Mouse (Mus musculus) liver, embryonic 14.5 days (tissue): Measurements from ENCODE around the gene H2-Eb1.

Experiments used
- CTCF ChIP-seq: IDR thresholded peaks from 2 replicates; pipeline ENCODE4 v1.5.1; 2016; ENCODE audit warnings: antibody characterized with exemption, low read depth, control low read depth
- EP300 ChIP-seq: IDR thresholded peaks from 2 replicates; pipeline ENCODE4 v1.6.1; 2016; ENCODE audit warnings: antibody characterized with exemption, low read depth

- no peak for TF ChIP-seq CTCF
- no peak for TF ChIP-seq EP300
Measured at GRCm38 (mm10) chr17:34354940-34355339, 49.3 kb downstream of the H2-Eb1 start.
